Mouse (Mus musculus) spleen, embryonic (tissue): Measurements from ENCODE around the gene Hhat.

Experiments
- CTCF ChIA-PET: fragments of 350-600 bp; sonication (Branson Sonifier 250); formaldehyde crosslinking; loops from one replicate; lab custom pipeline; 2022; lab: Charles Lee

Gene Hhat

GRCm38 (mm10) chr1:192582921-192583320, 188.1 kb downstream of the Hhat start:
- CTCF ChIA-PET: no interaction called here

- CTCF ChIA-PET: no interaction called here
Measured at GRCm38 (mm10) chr1:192564691-192565090, 206.3 kb downstream of the Hhat start.

GRCm38 (mm10) chr1:192559341-192559740, 211.7 kb downstream of the Hhat start:
- CTCF ChIA-PET: no interaction called here

DNA sequence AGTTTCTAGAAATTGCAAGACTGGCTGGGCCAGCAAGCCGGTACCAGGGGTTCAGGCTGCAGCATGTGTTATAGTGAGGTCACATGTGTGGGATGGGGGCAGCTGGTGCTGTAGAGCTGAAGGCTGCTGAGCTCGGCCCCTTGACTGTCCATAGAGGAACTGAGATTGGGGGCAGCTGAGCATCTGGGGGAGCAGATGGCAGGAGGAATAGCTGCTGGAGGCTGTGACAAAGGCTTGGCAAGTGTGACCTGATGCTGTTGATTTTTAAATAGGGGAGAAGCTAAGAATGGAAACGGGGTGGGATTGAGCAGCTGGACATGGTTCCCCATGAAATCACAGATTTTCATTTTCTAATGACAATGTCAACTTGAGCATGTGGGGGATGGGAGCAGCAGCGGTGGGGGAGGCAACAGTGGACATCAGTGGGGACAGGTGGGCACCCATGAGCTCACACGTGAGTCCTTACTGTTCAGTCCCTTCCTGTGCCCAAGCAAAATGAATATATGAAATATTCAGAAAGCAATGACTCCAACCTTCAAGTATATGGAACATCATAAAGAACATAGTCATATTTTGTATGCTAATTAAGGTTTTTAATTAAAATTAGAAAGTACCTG, 212.9 kb downstream of the Hhat start:
- CTCF ChIA-PET: no interaction called here

- CTCF ChIA-PET: no interaction called here
Measured at GRCm38 (mm10) chr1:192555516-192555915, 215.5 kb downstream of the Hhat start.

GRCm38 (mm10) chr1:192550561-192550960, 220.5 kb downstream of the Hhat start:
- CTCF ChIA-PET: no interaction called here

DNA sequence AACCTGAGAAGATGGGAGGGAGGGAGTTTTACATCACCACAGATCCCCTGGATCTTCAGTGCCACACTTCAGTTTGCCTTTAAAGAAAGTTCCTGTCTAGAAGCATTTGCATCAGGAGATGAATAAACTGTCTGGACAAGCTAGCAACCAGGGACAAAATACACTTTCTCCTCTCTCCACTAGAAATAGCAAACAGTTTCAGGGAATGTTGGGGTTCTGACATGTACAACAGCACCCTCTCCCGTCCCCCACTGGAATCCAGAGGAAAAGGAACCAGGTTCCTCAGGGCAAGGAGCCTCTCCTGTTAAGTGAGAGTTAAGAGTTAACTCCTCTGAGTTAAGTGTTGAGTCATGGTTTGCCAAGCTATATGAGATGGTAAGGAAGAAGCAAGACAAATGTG, 224.2 kb downstream of the Hhat start:
- CTCF ChIA-PET: no interaction called here

DNA sequence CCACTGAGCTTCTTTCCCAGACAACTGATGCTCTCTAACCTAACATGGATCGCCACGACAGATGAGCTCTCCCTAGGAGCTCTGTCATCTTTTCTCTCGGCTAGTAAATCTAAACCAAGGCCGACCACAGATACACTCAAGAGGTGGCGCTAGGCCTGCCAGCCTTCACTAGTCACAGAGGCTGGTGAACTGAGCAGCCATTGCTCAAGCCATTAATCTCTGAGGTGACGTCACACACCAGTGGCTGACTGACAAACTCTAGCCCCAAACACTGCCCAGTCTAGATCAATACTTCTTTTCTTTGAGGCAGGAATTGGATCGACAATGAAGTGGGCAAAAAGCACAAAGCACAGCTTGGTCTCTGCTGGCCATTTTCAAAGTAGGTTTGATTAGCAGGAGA, 226.1 kb downstream of the Hhat start:
- CTCF ChIA-PET: no interaction called here

- CTCF ChIA-PET: interaction anchor here (0.5 kb wide), 1 partner anchor 113 kb away, joined by 4 read pairs; no protein-coding TSS in a partner anchor
Measured at GRCm38 (mm10) chr1:192544091-192544490, 226.9 kb downstream of the Hhat start.

GRCm38 (mm10) chr1:192543686-192544085, 227.3 kb downstream of the Hhat start:
- CTCF ChIA-PET: interaction anchor here (0.5 kb wide), 1 partner anchor 114 kb away, joined by 4 read pairs; no protein-coding TSS in a partner anchor

DNA sequence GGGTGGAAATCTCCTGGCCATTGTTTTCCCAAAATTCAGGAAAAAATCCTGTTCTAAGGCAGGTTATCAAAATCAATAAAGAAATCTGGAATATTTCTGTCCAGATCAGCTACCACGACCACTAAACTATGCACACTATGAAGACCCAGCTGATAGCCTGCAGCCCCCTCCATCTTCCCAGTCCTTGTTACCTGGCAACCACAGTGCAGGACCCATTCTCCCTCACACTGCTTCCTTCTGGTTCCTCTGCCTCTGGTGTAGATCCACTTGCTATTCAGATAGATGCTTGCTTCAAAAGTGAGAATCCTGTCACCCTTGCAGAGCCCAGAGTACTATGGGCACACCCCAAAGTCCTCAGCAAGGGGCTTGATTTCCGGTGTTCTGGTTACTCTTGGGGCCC, 228.9 kb downstream of the Hhat start:
- CTCF ChIA-PET: no interaction called here

GRCm38 (mm10) chr1:192537169-192537568, 233.9 kb downstream of the Hhat start:
- CTCF ChIA-PET: no interaction called here

- CTCF ChIA-PET: no interaction called here
Measured at GRCm38 (mm10) chr1:192536440-192536839, 234.6 kb downstream of the Hhat start.

- CTCF ChIA-PET: no interaction called here
Measured at GRCm38 (mm10) chr1:192533016-192533415, 238.0 kb downstream of the Hhat start.

DNA sequence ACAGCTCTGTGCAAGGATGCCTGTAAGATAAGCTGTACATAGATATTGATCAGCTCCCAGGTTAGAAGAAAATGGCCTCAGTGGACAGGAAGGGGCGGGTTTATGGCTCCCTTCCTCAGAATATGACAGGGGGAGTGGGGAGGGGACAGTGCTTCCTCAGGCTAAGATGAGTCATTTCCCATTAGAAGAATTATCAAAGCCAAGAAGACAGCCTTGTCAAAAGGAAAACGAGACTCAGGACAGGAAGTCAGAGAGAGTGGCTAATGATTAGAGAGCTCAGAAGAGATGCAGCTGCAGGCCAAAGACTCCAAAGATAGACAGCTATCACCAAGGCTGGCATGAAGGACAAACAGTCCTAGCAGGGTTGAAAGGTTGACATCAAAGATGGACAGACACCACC, 238.8 kb downstream of the Hhat start:
- CTCF ChIA-PET: no interaction called here

DNA sequence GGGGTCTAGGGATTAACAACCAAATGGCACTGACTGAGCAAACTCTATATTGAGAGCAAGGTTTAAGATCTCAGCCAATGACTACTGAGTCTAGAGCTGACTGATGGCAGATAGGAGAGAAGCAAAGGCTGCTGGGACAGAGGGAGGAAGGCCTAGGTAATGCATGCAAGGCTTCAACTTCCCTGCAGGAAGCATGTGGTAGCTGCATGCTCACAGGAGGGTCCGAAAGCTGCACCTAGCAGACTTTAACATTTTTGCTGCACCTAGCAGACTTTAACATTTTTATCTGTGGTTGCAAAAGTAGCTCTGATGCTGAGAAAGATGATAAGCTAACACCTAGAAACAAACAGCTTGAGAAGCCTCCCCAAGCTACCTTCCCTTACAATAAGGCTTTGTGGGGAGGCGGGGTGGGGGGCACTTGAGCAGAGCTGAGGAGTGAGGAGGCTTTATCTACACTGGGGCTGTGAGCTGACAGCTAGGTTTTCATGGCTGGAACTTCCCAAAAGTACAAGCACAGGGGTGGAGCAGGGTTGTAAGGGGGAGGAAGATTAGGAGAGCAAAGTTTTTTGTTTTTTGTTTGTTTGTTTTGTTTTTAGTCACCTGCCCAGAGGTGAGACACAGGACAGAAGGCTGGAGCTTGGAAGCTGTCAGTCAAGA, 239.4 kb downstream of the Hhat start:
- CTCF ChIA-PET: no interaction called here

- CTCF ChIA-PET: no interaction called here
Measured at GRCm38 (mm10) chr1:192525711-192526350, 245.2 kb downstream of the Hhat start.

DNA sequence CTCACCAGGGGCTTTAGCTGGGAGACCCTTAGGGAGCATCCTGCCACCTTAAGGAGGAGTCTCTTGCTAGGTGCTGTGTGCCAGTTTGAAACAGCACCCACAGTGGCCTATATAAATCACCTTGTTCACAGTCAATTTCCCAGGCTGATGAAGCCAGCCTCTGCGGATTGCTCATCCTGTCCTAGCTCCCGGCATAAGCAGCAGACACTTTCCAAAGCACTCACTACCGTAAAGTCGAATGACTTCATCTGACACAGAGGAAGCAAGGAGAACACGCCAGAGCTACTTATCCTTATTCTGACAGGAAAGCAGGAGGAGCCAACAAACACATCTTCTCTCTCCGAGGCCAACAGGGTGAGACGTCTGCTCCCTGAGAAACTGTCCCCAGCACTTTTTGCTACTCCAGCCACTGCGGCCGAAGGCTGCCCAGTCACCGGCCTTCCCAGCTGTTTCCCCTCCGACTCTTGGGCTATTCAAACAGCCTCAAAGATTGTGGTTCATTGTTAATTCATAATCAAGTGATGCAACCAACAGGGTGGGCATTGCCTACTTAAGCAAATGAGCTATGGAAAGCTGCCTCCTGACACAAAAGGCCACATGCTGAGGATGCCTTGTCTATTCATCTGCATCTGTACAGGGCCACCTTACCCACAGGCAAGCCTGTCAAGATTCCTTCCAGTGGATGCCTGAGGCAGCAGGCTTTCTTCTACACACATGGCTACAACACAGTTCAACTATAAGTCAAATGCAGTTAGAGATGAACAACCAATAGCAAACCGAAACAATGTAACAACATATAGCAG, 248.4 kb downstream of the Hhat start:
- CTCF ChIA-PET: interaction anchor here (0.9 kb wide), 1 partner anchor 13 kb away, joined by 3 read pairs; no protein-coding TSS in a partner anchor

GRCm38 (mm10) chr1:192520836-192521435, 250.1 kb downstream of the Hhat start:
- CTCF ChIA-PET: no interaction called here

DNA sequence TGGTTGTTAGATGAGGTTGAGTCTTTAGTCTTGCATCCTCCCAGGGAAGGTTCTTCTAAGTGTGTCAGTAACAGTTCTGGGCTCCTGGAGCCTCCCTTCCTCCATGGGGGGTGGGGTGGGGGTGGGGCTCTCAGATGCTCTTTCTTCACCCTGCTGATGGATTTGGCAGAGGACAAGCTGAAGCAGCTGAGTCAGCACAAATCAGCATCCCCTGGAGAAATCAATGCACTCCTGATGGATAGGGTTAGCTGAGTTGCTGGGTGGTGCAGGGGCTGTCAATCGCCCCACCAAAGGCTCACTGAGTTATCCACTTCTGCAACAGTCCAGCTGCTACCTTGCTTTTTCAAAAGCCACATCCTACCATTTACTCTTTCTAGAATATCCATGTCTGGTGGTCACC, 251.3 kb downstream of the Hhat start:
- CTCF ChIA-PET: no interaction called here

- CTCF ChIA-PET: no interaction called here
Measured at GRCm38 (mm10) chr1:192515373-192515772, 255.7 kb downstream of the Hhat start.

DNA sequence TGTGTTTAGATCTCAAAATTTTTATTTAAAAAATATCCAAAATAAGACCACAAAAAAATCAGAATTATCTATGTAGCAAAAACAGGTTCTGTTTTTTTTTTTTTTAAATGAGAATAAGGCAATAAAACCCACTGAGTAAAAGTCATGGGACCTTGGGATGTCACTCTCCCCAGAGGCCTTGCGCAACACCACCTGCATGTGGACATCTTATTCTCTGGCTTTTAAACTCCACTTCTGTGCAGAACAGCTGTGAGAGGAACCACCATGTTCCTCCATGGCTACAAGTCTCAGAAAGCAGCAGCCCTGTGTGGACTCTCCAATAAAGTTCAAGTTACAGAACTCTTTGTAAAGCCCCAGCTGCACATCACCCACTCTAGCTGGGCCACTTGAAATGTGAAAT, 258.2 kb downstream of the Hhat start:
- CTCF ChIA-PET: no interaction called here
